Mouse (Mus musculus): ENCODE measurements around the gene Minpp1. TPM values are rescaled to one million over a fixed set of nuclear protein-coding genes. Genes with fewer than 3 reads are reported as not detected.

Gene Minpp1
- polyA plus RNA-seq, 1 experiment from 2014 or later: 73.1 TPM

GRCm38 (mm10) chr19:32506081-32506480, 20.5 kb downstream of the Minpp1 start:
- Histone ChIP-seq H3K27ac (replicated peaks; ENCODE audit: low read depth, low read length) (no peak overlapping the region), H3K9ac (replicated peaks; ENCODE audit: low read length) (no peak overlapping the region), H3K36me3 (replicated peaks; ENCODE audit: control insufficient read depth, insufficient read depth, low read depth, low read length) (no peaks in the 10 kb centered on the region; the same call in 1 of the 2 replicates), H3K4me1 (ENCODE audit: control insufficient read depth, insufficient read depth, low read length) (no peaks in the 10 kb centered on the region), H3K4me2 (ENCODE audit: low read depth, low read length) (no peak overlapping the region), H3K9me3 (replicated peaks; ENCODE audit: control insufficient read depth, low read length) (no peaks in the 10 kb centered on the region), H3K27me3 (ENCODE audit: control insufficient read depth, insufficient read depth, low read length) (no peaks in the 10 kb centered on the region), H3K4me3 (ENCODE audit: low read depth, low read length) (no peak overlapping the region)
- 79% methylated on average over 8 of the region's 8 CpGs for WGBS
- no peak for DNase-seq (ENCODE audit: low spot score)
- ATAC-seq (replicated peaks; ENCODE audit: insufficient number of reproducible peaks, low FRiP score, low TSS enrichment, low read depth): no peak

- H3K9ac ChIP-seq (replicated peaks; ENCODE audit: low read length): no peak overlapping the region
- H3K4me3 ChIP-seq (ENCODE audit: low read depth, low read length): no peak overlapping the region
- DNase-seq (ENCODE audit: low spot score): no peak
- H3K4me2 ChIP-seq (ENCODE audit: low read depth, low read length): no peak overlapping the region
- H3K9me3 ChIP-seq (replicated peaks; ENCODE audit: control insufficient read depth, low read length): no peaks in the 10 kb centered on the region
- 92% methylated on average over 5 of the region's 5 CpGs for WGBS
- H3K36me3 ChIP-seq (replicated peaks; ENCODE audit: control insufficient read depth, insufficient read depth, low read depth, low read length): no peaks in the 10 kb centered on the region; the same call in 1 of the 2 replicates
- H3K27me3 ChIP-seq (ENCODE audit: control insufficient read depth, insufficient read depth, low read length): no peaks in the 10 kb centered on the region
- no peaks in the 10 kb centered on the region for H3K4me1 ChIP-seq (ENCODE audit: control insufficient read depth, insufficient read depth, low read length)
- H3K27ac ChIP-seq (replicated peaks; ENCODE audit: low read depth, low read length): no peak overlapping the region
- no peak for ATAC-seq (replicated peaks; ENCODE audit: insufficient number of reproducible peaks, low FRiP score, low TSS enrichment, low read depth)
Observed at GRCm38 (mm10) chr19:32506514-32506913, 20.9 kb downstream of the Minpp1 start.

GRCm38 (mm10) chr19:32507100-32507499, 21.5 kb downstream of the Minpp1 start:
- Histone ChIP-seq H3K9ac (replicated peaks; ENCODE audit: low read length) (no peak overlapping the region), H3K4me3 (ENCODE audit: low read depth, low read length) (no peak overlapping the region), H3K36me3 (replicated peaks; ENCODE audit: control insufficient read depth, insufficient read depth, low read depth, low read length) (peaks cover 3% of the 10 kb centered on the region), H3K4me1 (ENCODE audit: control insufficient read depth, insufficient read depth, low read length) (no peaks in the 10 kb centered on the region), H3K27ac (replicated peaks; ENCODE audit: low read depth, low read length) (no peak overlapping the region), H3K27me3 (ENCODE audit: control insufficient read depth, insufficient read depth, low read length) (no peaks in the 10 kb centered on the region), H3K9me3 (replicated peaks; ENCODE audit: control insufficient read depth, low read length) (no peaks in the 10 kb centered on the region; the same call in 1 of the 2 replicates), H3K4me2 (ENCODE audit: low read depth, low read length) (no peak overlapping the region)
- no peak for DNase-seq (ENCODE audit: low spot score)
- 90% methylated on average over 6 of the region's 6 CpGs for WGBS
- no peak for ATAC-seq (replicated peaks; ENCODE audit: insufficient number of reproducible peaks, low FRiP score, low TSS enrichment, low read depth)

GRCm38 (mm10) chr19:32507526-32507925, 22.0 kb downstream of the Minpp1 start:
- Histone ChIP-seq H3K27ac (replicated peaks; ENCODE audit: low read depth, low read length) (no peak overlapping the region), H3K4me1 (ENCODE audit: control insufficient read depth, insufficient read depth, low read length) (no peaks in the 10 kb centered on the region), H3K27me3 (ENCODE audit: control insufficient read depth, insufficient read depth, low read length) (no peaks in the 10 kb centered on the region), H3K4me2 (ENCODE audit: low read depth, low read length) (no peak overlapping the region), H3K4me3 (ENCODE audit: low read depth, low read length) (no peak overlapping the region), H3K9ac (replicated peaks; ENCODE audit: low read length) (no peak overlapping the region), H3K36me3 (replicated peaks; ENCODE audit: control insufficient read depth, insufficient read depth, low read depth, low read length) (peaks cover 3% of the 10 kb centered on the region), H3K9me3 (replicated peaks; ENCODE audit: control insufficient read depth, low read length) (no peaks in the 10 kb centered on the region; the same call in 1 of the 2 replicates)
- WGBS: 89% methylated on average over 9 of the region's 9 CpGs
- no peak for ATAC-seq (replicated peaks; ENCODE audit: insufficient number of reproducible peaks, low FRiP score, low TSS enrichment, low read depth)
- DNase-seq (ENCODE audit: low spot score): no peak

- 78% methylated on average over 3 of the region's 3 CpGs for WGBS
- H3K9me3 ChIP-seq (replicated peaks; ENCODE audit: control insufficient read depth, low read length): no peaks in the 10 kb centered on the region; the same call in 1 of the 2 replicates
- H3K27me3 ChIP-seq (ENCODE audit: control insufficient read depth, insufficient read depth, low read length): no peaks in the 10 kb centered on the region
- no peak overlapping the region for H3K4me2 ChIP-seq (ENCODE audit: low read depth, low read length)
- H3K4me3 ChIP-seq (ENCODE audit: low read depth, low read length): no peak overlapping the region
- peaks cover 3% of the 10 kb centered on the region for H3K36me3 ChIP-seq (replicated peaks; ENCODE audit: control insufficient read depth, insufficient read depth, low read depth, low read length)
- DNase-seq (ENCODE audit: low spot score) (no peak), ATAC-seq (replicated peaks; ENCODE audit: insufficient number of reproducible peaks, low FRiP score, low TSS enrichment, low read depth) (no peak)
- H3K9ac ChIP-seq (replicated peaks; ENCODE audit: low read length): no peak overlapping the region
- no peaks in the 10 kb centered on the region for H3K4me1 ChIP-seq (ENCODE audit: control insufficient read depth, insufficient read depth, low read length)
- no peak overlapping the region for H3K27ac ChIP-seq (replicated peaks; ENCODE audit: low read depth, low read length)
Observed at GRCm38 (mm10) chr19:32510267-32510666, 24.7 kb downstream of the Minpp1 start.

GRCm38 (mm10) chr19:32510962-32511361, 25.4 kb downstream of the Minpp1 start:
- ATAC-seq (replicated peaks; ENCODE audit: insufficient number of reproducible peaks, low FRiP score, low TSS enrichment, low read depth) (no peak), DNase-seq (ENCODE audit: low spot score) (no peak)
- no peak overlapping the region for H3K9ac ChIP-seq (replicated peaks; ENCODE audit: low read length)
- H3K36me3 ChIP-seq (replicated peaks; ENCODE audit: control insufficient read depth, insufficient read depth, low read depth, low read length): peaks cover 3% of the 10 kb centered on the region
- no peak overlapping the region for H3K27ac ChIP-seq (replicated peaks; ENCODE audit: low read depth, low read length)
- no peaks in the 10 kb centered on the region; the same call in 1 of the 2 replicates for H3K9me3 ChIP-seq (replicated peaks; ENCODE audit: control insufficient read depth, low read length)
- no peak overlapping the region for H3K4me3 ChIP-seq (ENCODE audit: low read depth, low read length)
- no peaks in the 10 kb centered on the region for H3K27me3 ChIP-seq (ENCODE audit: control insufficient read depth, insufficient read depth, low read length)
- no peak overlapping the region for H3K4me2 ChIP-seq (ENCODE audit: low read depth, low read length)
- no peaks in the 10 kb centered on the region for H3K4me1 ChIP-seq (ENCODE audit: control insufficient read depth, insufficient read depth, low read length)
- 96% methylated on average over 6 of the region's 6 CpGs for WGBS

GRCm38 (mm10) chr19:32512518-32512917, 26.9 kb downstream of the Minpp1 start:
- H3K4me1 ChIP-seq (ENCODE audit: control insufficient read depth, insufficient read depth, low read length): no peaks in the 10 kb centered on the region
- 25% methylated on average over 1 of the region's 1 CpGs for WGBS
- no peak for DNase-seq (ENCODE audit: low spot score)

GRCm38 (mm10) chr19:32516575-32516974, 31.0 kb downstream of the Minpp1 start:
- Histone ChIP-seq H3K4me2 (ENCODE audit: low read depth, low read length) (no peak overlapping the region), H3K9ac (replicated peaks; ENCODE audit: low read length) (no peak overlapping the region), H3K4me3 (ENCODE audit: low read depth, low read length) (no peak overlapping the region), H3K27ac (replicated peaks; ENCODE audit: low read depth, low read length) (no peak overlapping the region), H3K4me1 (ENCODE audit: control insufficient read depth, insufficient read depth, low read length) (no peaks in the 10 kb centered on the region), H3K9me3 (replicated peaks; ENCODE audit: control insufficient read depth, low read length) (no peaks in the 10 kb centered on the region; the same call in 1 of the 2 replicates), H3K27me3 (ENCODE audit: control insufficient read depth, insufficient read depth, low read length) (no peaks in the 10 kb centered on the region), H3K36me3 (replicated peaks; ENCODE audit: control insufficient read depth, insufficient read depth, low read depth, low read length) (peaks cover 3% of the 10 kb centered on the region)
- DNase-seq (ENCODE audit: low spot score) (no peak), ATAC-seq (replicated peaks; ENCODE audit: insufficient number of reproducible peaks, low FRiP score, low TSS enrichment, low read depth) (no peak)
- WGBS: 96% methylated on average over 9 of the region's 9 CpGs

More at GRCm38 (mm10) chr19:32512518-32512917, 26.9 kb downstream of the Minpp1 start:
- H3K36me3 ChIP-seq (replicated peaks; ENCODE audit: control insufficient read depth, insufficient read depth, low read depth, low read length): peaks cover 3% of the 10 kb centered on the region
- no peak overlapping the region for H3K9ac ChIP-seq (replicated peaks; ENCODE audit: low read length)
- H3K27ac ChIP-seq (replicated peaks; ENCODE audit: low read depth, low read length): no peak overlapping the region
- H3K9me3 ChIP-seq (replicated peaks; ENCODE audit: control insufficient read depth, low read length): no peaks in the 10 kb centered on the region; the same call in 1 of the 2 replicates
- H3K27me3 ChIP-seq (ENCODE audit: control insufficient read depth, insufficient read depth, low read length): no peaks in the 10 kb centered on the region
- no peak overlapping the region for H3K4me3 ChIP-seq (ENCODE audit: low read depth, low read length)
- H3K4me2 ChIP-seq (ENCODE audit: low read depth, low read length): no peak overlapping the region
- ATAC-seq (replicated peaks; ENCODE audit: insufficient number of reproducible peaks, low FRiP score, low TSS enrichment, low read depth): no peak
